Mouse (Mus musculus) lung, adult 18-20 months (tissue): ENCODE measurements around the gene Zfp292.

Experiments used
- DNase-seq, 2 experiments: peaks; one replicate each; pipeline ENCODE4 v3.0.0; 2022; ENCODE audit warnings: mixed read lengths in 2 of 2

Zfp292 gene

GRCm38 (mm10) chr4:34786476-34786875, 96.3 kb downstream of the Zfp292 start:
- no peak for DNase-seq

GRCm38 (mm10) chr4:34785646-34786045, 97.1 kb downstream of the Zfp292 start:
- no peak for DNase-seq

GRCm38 (mm10) chr4:34784865-34785264, 97.9 kb downstream of the Zfp292 start:
- no peak for DNase-seq

- no peak for DNase-seq
These were observed 100.0 kb downstream of the Zfp292 start for GRCm38 (mm10) chr4:34782730-34783129.

- DNase-seq = peak; percentile 87 to 90
These were observed 104.9 kb downstream of the Zfp292 start, which contains the start of gene Smim8 for GRCm38 (mm10) chr4:34777677-34778527. TSS of gene Smim8 (minus strand) at chr4:34778423.

GRCm38 (mm10) chr4:34771652-34772371, 110.9 kb downstream of the Zfp292 start:
- DNase-seq = no peak

- DNase-seq = no peak
These were observed 126.6 kb downstream of the Zfp292 start, which contains the start of gene Gm136 for GRCm38 (mm10) chr4:34756163-34756562. TSS of gene Gm136 (minus strand) at chr4:34756263.
